Mouse (Mus musculus) hindbrain, embryonic 11.5 days (tissue): ENCODE data around the gene Fam174a. TPM values are rescaled to one million over a fixed set of nuclear protein-coding genes. Genes with fewer than 3 reads are reported as not detected.

Experiments used
- ATAC-seq: fragments of 200-750 bp; cut with Nextera tagmentation; 2 replicates; pipeline ENCODE4 v1.8.0; 2017; ENCODE audit warnings: mild to moderate bottlenecking, moderate TSS enrichment, moderate library complexity; ENCODE audit not compliant: low FRiP score
- DNase-seq: peaks from one replicate; pipeline ENCODE4 v3.0.0-alpha.2; 2015; ENCODE audit warnings: low spot score
- H3K27ac ChIP-seq: fragments of 300-500 bp; sonication (generic); 2 replicates; pipeline ENCODE4 v1.5.1; 2014; ENCODE audit warnings: mild to moderate bottlenecking, low read depth, low read length
- H3K27me3 ChIP-seq: fragments of 300-500 bp; sonication (generic); 2 replicates; pipeline ENCODE4 v1.6.1; 2014; ENCODE audit warnings: mild to moderate bottlenecking, low read length, moderate library complexity, mixed read lengths; ENCODE audit not compliant: control insufficient read depth, insufficient read depth
- H3K36me3 ChIP-seq: fragments of 300-500 bp; sonication (generic); 2 replicates; pipeline ENCODE4 v1.6.1; 2014; ENCODE audit warnings: mild to moderate bottlenecking, low read length, moderate library complexity, mixed read lengths; ENCODE audit not compliant: control insufficient read depth, insufficient read depth
- H3K4me1 ChIP-seq: fragments of 300-500 bp; sonication (generic); replicated peaks from 2 replicates; pipeline ENCODE4 v1.6.1; 2014; ENCODE audit warnings: low read length, mixed read lengths; ENCODE audit not compliant: control insufficient read depth, insufficient read depth
- H3K4me2 ChIP-seq: fragments of 300-500 bp; sonication (generic); replicated peaks from 2 replicates; pipeline ENCODE4 v1.6.1; 2014; ENCODE audit warnings: mild to moderate bottlenecking, low read depth, low read length
- H3K4me3 ChIP-seq: fragments of 300-500 bp; sonication (generic); 2 replicates; pipeline ENCODE4 v1.5.1; 2014; ENCODE audit warnings: low read depth, low read length
- H3K9ac ChIP-seq: fragments of 300-500 bp; sonication (generic); 2 replicates; pipeline ENCODE4 v1.6.1; 2014; ENCODE audit warnings: low read depth, low read length
- H3K9me3 ChIP-seq: fragments of 300-500 bp; sonication (generic); 2 replicates; pipeline ENCODE4 v1.6.1; 2016; ENCODE audit warnings: low read length; ENCODE audit not compliant: control insufficient read depth
- WGBS: fragments of 180-500 bp; shearing (Covaris S2); extraction: QIAGEN DNeasy Blood & Tissue Kit; methylation state at CpG from one replicate; pipeline ENCODE4 v1.1.7; 2014; 5-methylcytosine and 5-hydroxymethylcytosine counted together
- polyA plus RNA-seq: library from polyadenylated mRNA; unstranded; fragments of >200 nt; fragmentation: Nextera tagmentation; extraction: Ambion mirVana; gene quantifications from 2 replicates; pipeline ENCODE4 v1.2.1, GENCODE M21; 2014

Fam174a gene
- polyA plus RNA-seq, 1 experiment from 2014 or later: 23.8 TPM

DNA sequence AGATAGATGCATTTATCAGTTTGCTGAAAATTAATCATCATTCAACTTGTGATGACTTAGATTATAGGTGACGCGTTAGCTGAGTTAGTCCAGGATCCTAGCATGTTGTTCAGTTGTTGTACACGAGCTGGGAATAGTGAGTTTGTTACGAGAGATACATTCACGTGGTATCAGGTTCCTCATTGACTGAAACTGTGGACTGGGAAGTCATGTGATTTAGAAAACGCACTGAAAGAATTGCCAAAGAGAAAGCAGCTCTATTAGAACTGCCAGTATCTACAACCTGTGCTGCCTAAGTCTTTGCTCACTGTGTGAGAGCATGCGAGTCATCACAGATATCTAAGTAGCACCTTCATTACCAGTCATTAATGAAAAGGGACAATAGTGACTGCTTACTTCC, 9.6 kb downstream of the Fam174a start:
- WGBS: 85% methylated on average over 7 of the region's 7 CpGs
- Histone ChIP-seq H3K36me3 (0 out of 2 replicates have a peak, but pooled peaks cover 2% of the 10 kb centered on the region), H3K27me3 (no peaks in the 10 kb centered on the region), H3K27ac (no peak overlapping the region), H3K9ac (no peak overlapping the region), H3K4me1 (no peaks in the 10 kb centered on the region), H3K4me2 (no peak overlapping the region), H3K4me3 (no peak overlapping the region), H3K9me3 (no peaks in the 10 kb centered on the region)
- ATAC-seq (no peak), DNase-seq (no peak)

GRCm38 (mm10) chr1:95326856-95327255, 13.4 kb downstream of the Fam174a start:
- no peak for DNase-seq
- H3K27me3 ChIP-seq: no peaks in the 10 kb centered on the region

GRCm38 (mm10) chr1:95339618-95340017, 26.2 kb downstream of the Fam174a start:
- H3K4me2 ChIP-seq: no peak overlapping the region
- H3K4me3 ChIP-seq: no peak overlapping the region
- H3K9ac ChIP-seq: no peak overlapping the region
- H3K9me3 ChIP-seq: no peaks in the 10 kb centered on the region
- H3K36me3 ChIP-seq: no peaks in the 10 kb centered on the region
- no peak for DNase-seq
- no peaks in the 10 kb centered on the region for H3K4me1 ChIP-seq
- H3K27me3 ChIP-seq: no peaks in the 10 kb centered on the region
- ATAC-seq: no peak
- no peak overlapping the region for H3K27ac ChIP-seq

More at GRCm38 (mm10) chr1:95326856-95327255, 13.4 kb downstream of the Fam174a start:
- Histone ChIP-seq H3K4me1 (no peaks in the 10 kb centered on the region), H3K9me3 (no peaks in the 10 kb centered on the region), H3K4me3 (no peak overlapping the region), H3K27ac (no peak overlapping the region), H3K36me3 (0 out of 2 replicates have a peak, but pooled peaks cover 2% of the 10 kb centered on the region), H3K9ac (no peak overlapping the region), H3K4me2 (no peak overlapping the region)
- ATAC-seq: no peak

DNA sequence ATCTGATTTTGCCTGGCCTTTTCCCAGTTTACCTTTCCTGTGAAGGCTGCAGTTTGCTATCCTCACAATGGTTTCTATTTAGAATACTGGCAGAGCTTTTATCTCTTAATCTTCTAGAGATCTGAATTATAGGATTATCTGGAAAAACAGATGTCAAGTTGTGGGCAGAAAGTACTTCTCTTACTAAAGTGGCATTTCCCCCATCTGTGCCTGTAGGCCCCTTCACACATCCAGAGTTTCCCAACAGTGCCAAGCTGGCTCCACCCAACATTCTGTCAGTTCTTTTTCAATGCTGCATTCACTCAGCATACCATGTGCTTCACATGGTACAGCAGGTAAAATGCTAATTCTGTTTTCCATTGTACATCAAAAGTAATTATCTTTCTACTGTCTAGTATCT, 28.8 kb downstream of the Fam174a start:
- ATAC-seq (no peak), DNase-seq (no peak)
- Histone ChIP-seq H3K36me3 (no peaks in the 10 kb centered on the region), H3K9me3 (no peaks in the 10 kb centered on the region), H3K4me1 (no peaks in the 10 kb centered on the region), H3K27ac (no peak overlapping the region), H3K4me3 (no peak overlapping the region), H3K9ac (no peak overlapping the region), H3K4me2 (no peak overlapping the region), H3K27me3 (no peaks in the 10 kb centered on the region)

DNA sequence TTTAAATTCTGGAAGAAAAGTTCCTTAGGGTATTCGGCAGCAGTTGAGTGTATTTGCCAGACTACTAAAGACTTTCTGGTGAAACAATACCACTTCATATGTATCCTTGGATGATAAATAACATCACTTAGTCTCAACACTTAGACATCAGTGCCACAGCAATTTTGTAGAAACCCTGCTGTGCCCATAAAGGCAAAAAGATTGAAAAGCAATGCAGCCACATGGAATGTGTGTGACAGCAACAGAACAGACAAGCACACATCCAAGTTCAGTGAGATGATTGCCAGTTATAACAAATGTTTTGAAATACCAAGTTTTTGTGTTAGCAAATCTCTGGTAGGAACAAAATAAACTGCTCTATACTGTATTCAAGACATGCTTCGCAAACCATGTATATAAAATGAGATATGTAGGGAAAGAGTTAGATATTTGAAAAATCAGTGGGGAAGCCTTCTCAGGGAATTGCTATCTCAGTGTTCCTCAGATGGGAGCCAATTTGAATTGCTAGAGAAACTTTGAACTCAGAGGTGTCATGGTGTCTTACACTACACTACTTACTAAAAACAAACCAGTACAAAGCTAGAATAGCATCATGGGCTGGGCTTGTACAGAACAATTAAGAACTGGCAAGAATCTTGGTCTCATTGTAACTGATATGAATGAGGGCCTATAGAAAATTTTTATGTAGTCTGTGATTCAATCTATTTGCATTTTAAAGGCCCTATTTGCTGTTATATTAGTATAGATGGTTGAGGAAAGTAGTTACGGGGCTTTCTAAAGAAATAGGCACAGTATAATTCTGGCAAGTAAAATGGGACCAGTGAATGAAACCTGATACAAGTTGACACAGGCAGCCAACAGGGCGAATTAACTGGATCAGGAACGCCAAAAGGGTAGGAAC, 30.4 kb downstream of the Fam174a start:
- WGBS: 75% methylated on average over 5 of the region's 5 CpGs
- H3K4me1 ChIP-seq: no peaks in the 10 kb centered on the region
- ATAC-seq: no peak
- H3K4me3 ChIP-seq: no peak overlapping the region
- H3K27ac ChIP-seq: no peak overlapping the region
- H3K9ac ChIP-seq: no peak overlapping the region
- no peaks in the 10 kb centered on the region for H3K27me3 ChIP-seq
- DNase-seq: no peak
- no peaks in the 10 kb centered on the region for H3K36me3 ChIP-seq
- H3K9me3 ChIP-seq: no peaks in the 10 kb centered on the region
- no peak overlapping the region for H3K4me2 ChIP-seq

DNA sequence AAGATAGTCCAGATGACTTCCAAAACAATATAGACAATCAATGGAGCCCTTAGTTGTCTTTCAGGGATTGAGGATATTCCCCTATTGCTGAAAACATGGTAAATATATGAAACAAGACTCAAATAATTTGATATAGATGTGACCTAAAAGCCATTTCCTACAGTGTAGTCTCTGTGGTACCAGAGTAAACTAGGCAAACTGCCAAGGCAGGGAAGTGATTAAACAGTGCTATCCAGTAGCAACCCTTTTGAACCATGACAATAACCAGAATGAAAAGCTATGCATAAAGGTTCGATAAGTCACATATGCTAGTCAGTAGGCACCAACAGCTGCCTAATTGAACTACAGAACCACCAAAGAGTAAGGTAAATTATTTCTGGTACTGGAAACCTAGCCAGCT, 40.7 kb downstream of the Fam174a start:
- Histone ChIP-seq H3K9ac (no peak overlapping the region), H3K4me3 (no peak overlapping the region), H3K4me1 (no peaks in the 10 kb centered on the region), H3K27me3 (no peaks in the 10 kb centered on the region), H3K27ac (no peak overlapping the region), H3K9me3 (no peaks in the 10 kb centered on the region), H3K4me2 (no peak overlapping the region), H3K36me3 (no peaks in the 10 kb centered on the region)
- ATAC-seq: no peak
- no peak for DNase-seq
- WGBS: 94% methylated on average over 1 of the region's 1 CpGs

- Histone ChIP-seq H3K4me2 (no peak overlapping the region), H3K36me3 (no peaks in the 10 kb centered on the region), H3K9ac (no peak overlapping the region), H3K9me3 (no peaks in the 10 kb centered on the region), H3K27me3 (no peaks in the 10 kb centered on the region), H3K4me3 (no peak overlapping the region), H3K4me1 (no peaks in the 10 kb centered on the region), H3K27ac (no peak overlapping the region)
- ATAC-seq (no peak), DNase-seq (no peak)
- WGBS: 76% methylated on average over 4 of the region's 4 CpGs
These were observed 43.5 kb downstream of the Fam174a start for GRCm38 (mm10) chr1:95356904-95357303.

DNA sequence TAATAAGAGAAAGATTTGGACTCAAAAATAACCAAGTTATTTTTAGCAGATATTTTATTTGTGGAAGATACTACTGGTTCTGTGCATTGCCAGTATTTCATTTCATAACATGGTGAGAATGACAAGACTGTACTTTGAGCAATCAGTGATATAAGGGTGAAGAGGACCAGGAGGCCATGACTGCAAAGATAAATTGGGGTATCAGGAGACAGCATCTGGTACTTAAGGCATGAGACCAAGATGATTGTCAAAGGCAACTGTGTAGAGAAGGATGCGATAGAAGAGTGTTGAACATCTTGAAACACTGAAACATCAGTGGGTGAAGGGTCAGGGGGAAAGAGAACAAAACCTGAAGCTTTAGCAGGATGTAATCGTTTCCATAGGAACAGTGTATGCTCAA, 50.3 kb downstream of the Fam174a start:
- H3K9ac ChIP-seq: no peak overlapping the region
- H3K4me1 ChIP-seq: no peaks in the 10 kb centered on the region
- no peaks in the 10 kb centered on the region for H3K36me3 ChIP-seq
- H3K4me2 ChIP-seq: no peak overlapping the region
- no peaks in the 10 kb centered on the region for H3K9me3 ChIP-seq
- DNase-seq (no peak), ATAC-seq (no peak)
- H3K4me3 ChIP-seq: no peak overlapping the region
- H3K27me3 ChIP-seq: no peaks in the 10 kb centered on the region
- no peak overlapping the region for H3K27ac ChIP-seq
- WGBS: 72% methylated on average over 2 of the region's 2 CpGs

GRCm38 (mm10) chr1:95366616-95367373, 53.4 kb downstream of the Fam174a start:
- Histone ChIP-seq H3K4me2 (no peak overlapping the region), H3K4me1 (no peaks in the 10 kb centered on the region), H3K4me3 (no peak overlapping the region), H3K9ac (no peak overlapping the region), H3K27ac (no peak overlapping the region), H3K27me3 (no peaks in the 10 kb centered on the region), H3K36me3 (no peaks in the 10 kb centered on the region), H3K9me3 (no peaks in the 10 kb centered on the region)
- ATAC-seq (no peak), DNase-seq (no peak)
- WGBS: 79% methylated on average over 4 of the region's 4 CpGs
